Mouse (Mus musculus) megakaryocyte progenitor cell, adult 5-6 weeks (primary cell): ENCODE measurements at regions not wholly inside any gene's neighbourhood (a gene's known extent, or its start where the extent isn't known, plus 50 kb on each side); places are given as distances from the start of the nearest gene placed in this dataset.
"Not testable (repeated sequence)": the region's sequence is repeated elsewhere in the genome, so short reads cannot be mapped to it uniquely, and the experiment has no call there.

Experiments
- ATAC-seq: replicated peaks from 2 replicates; pipeline ENCODE4 v1.8.0; 2016; ENCODE audit warnings: mild to moderate bottlenecking, moderate TSS enrichment, inconsistent platforms; ENCODE audit not compliant: poor library complexity

DNA sequence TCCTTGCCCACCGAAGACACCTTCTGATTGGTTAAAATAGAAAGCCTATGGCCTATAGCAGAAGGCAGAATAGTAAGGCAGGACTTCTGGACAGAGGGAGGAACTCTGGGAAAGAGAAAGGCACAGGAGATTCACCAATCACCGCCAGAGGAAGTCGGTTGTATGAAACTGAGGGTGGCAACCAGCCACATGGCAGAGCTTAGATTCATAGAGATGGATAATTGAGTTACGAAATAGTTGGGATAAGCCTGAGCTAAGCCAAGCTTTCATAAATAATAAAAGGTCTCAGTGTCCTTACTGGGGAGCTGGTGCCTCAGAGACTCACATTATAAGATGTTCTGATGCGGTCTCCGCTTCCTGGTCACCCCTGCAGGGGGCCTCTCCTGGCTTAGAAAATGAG lies 98.7 kb upstream of the Stt3b start:
- ATAC-seq, result no peak

DNA sequence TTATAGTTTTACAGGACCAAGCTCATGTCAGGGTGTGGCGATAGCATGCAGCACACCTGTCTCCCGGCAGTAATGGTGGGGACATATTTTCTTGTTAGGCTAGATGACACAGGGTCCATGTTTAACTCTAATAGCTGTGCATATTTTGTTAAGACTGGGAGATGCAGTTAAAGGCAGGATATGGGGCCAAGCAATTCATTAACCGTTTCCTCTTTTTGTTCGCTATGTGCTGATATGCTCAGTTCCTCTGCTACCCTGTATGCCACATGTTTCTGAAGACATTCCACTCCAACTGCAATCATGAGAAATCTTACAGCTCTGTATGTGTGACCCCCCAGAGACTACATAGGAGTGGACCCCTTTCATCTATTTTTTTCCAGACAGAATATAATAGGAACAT lies 104.0 kb upstream of the Stt3b start:
- ATAC-seq, result peak; percentile 78

DNA sequence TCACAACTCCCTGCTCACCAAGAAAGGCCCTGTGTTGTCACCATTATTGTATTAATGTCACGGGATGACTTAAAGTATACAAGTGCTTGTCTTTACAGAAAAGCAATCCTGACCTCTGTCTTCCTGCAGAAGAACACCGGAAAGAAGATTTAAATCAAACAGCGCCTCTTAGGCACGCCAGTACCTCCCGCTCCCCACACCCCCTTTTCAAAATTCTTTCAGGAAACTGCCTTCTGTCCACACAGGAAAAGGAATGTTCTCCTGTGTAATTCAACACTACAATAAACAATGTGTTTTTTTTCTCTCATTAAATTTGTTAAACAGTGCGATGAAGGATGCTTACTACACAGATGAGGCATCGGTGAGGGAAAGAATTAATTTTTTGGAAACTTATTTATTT lies 112.6 kb upstream of the Stt3b start:
- ATAC-seq, result no peak

DNA sequence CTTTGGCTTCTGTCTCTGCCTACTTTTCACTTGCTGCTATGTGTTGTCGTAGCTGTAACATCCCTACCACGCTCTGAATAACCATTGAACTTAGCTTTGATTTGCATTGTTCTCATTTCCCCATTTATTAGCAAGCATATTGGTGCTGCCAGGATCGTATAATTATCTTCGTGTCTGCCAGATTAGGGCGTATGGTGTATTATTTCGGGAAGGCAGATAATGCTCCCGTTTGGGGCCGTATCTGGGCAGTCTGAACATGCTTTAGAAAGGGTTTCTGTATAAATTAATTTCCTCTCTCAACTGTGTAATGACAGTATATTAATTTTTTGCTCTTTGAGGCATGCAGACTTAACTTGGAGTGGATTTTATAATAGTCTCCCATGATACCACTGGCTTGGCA lies 116.5 kb upstream of the Stt3b start:
- ATAC-seq, result no peak

DNA sequence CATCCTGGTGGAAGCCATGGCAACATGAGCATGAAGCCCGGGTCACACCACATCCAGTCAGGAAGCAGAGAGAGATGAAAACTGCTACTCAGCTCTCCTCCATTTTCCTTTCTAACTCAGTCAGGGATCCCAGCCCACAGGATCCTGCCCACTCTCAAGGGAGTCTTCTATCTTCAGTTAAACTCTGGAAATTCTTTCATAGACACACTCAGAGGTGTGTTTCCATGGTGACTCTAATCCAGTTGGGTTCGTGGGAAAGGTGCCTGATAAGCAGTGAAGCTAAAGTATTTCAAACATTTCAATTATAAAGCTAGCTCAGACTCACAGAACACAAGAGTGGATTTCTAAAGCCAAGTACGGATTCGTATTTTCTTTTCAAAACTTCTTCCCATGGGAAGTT lies 120.0 kb upstream of the Stt3b start:
- ATAC-seq, result no peak

DNA sequence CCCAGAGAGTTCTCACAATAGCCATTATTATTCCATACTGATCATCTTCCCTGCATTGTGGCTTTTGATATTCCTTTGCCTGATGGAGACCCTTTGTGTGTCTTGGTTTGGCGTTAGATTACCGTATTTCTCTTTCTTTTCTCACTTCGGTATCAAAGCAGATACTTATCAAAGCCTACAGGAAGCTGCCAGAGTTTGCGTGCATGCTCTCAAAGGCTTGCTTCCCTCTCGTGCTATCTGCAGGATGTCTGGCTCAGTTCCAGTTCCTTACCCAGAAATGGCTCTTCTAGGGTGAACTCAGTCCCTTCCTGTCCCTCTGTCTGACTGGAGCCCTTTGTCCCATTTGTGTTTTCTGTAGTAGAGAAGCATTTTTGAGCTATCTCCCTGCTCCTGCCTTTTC lies 124.5 kb upstream of the Stt3b start:
- ATAC-seq, result peak; percentile 50

DNA sequence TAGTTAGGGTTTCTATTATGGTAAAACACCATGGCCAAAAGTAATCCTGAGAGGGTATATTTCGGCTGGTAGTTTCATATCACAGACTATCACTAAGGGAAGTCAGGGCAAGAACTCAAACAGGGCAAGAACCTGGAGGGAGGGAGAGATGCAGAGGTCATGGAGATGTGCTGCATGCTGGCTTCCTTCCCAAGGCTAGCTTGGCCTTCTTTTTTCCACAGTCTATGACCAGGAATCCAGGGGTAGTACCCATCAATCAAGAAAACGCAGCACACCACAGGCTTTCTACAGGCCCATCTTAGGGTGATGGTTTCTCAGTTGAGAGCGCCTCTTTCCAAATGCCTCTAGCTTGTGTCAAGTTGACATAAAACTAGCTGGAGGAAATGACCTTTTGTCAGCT lies 126.1 kb upstream of the Stt3b start:
- ATAC-seq, result no peak

DNA sequence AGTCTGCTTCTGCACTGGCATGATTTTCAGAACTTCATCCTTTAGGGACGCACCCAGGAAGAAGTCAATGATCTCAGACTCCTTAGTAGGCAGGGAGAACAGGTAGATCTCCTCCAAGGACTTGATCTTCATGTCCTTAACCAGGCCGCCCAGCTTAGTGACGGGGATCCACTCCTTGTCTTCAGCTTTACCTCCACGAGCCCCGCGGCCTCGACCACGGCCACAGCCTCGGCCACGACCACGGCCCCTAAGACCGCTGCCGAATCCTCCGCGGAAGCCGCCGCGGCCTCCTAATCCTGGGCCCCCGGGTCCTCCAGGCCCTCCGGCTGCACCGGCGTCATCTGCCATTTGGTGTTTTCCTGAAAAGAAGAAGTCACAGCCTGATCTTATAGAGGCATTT lies 128.0 kb upstream of the Stt3b start:
- not testable (repeated sequence) for ATAC-seq

DNA sequence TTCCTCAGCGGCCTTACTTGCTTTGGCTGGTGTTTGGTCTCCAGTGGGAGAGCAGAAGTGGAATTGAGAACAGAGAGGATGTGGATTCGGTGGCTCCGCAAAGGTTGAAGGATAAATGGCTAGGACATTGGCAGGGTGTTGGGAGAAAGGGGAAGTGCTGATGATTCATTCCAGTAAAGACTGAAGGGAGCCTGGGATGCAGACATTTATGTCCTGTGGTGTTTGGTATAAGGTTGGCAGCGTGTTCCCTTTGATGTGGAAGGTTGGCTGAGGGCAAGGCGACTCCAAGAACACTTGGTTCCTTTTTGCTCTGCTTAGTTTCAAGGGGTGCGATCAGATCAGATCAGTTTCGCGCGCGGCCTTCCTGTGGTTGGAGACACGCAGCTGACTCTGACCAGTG lies 136.5 kb upstream of the Stt3b start:
- ATAC-seq, result 0 out of 2 replicates have a peak, but pooled peaks have one; percentile 37

DNA sequence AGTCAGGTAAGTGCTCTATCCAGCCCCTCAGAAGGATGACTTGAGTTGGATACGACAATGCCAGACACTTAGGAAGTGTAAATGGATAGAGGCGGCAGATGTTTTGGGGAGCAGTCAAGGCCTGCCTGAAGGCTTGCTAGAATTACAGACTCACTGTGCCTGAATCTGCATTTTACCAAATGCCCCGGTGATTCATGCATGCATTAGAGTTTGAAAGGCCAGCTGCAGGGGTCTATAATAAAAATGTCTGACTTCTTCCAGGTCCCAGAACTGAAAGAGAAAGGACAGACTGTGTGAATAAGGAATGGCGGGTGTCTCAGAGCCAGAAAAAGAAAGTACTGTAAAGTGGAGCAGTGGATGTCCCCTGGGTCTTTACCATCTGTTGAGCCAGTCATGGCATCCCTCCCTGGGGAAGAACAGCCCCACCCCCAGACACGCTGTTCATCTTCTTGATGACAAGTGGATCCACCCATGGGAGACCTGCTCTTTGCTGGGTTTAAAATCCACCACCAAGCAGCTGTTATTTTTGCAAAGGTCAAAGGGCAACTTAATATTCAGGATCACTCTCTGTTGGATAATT lies 140.6 kb upstream of the Stt3b start:
- no peak for ATAC-seq

DNA sequence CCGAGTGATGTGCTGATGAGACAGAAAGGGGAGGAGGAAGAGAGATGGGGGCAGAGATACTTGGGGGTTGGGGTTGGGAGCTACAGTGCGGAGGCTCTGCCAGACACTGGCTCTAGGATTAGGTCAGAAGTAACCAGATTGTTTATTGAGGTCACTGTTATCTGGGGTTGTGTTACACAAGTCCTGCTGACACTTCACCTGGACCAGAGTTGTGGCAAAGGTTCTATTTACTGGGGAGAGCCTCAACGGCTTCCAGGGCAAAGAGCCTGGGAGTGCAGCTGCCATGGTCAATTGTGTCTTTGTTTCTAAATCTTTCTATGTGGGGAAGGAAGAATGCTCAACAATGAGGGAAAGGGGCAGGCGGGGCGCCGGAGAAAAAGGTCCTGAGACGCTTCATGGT lies 144.6 kb upstream of the Stt3b start:
- no peak for ATAC-seq

DNA sequence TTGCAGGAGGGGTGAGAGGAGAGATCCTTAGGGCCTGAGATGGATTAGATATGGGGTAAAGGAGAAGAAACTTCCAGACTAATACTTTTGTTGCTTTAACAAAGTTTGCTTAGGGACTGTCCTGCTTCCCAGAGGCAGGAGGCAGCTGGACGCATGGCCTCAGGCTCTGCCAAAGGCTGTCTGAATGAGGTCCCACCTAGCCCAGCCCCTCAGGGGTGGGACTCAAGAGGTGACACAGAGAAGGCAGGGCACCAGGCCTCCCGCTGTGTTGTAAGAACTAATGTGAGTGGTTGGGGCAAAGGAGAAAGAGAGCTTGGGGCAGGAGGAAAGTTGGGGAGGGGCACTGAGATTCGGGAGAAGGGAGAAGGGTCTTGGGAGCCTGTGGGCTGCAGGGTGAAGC lies 145.9 kb upstream of the Stt3b start:
- ATAC-seq, result no peak

DNA sequence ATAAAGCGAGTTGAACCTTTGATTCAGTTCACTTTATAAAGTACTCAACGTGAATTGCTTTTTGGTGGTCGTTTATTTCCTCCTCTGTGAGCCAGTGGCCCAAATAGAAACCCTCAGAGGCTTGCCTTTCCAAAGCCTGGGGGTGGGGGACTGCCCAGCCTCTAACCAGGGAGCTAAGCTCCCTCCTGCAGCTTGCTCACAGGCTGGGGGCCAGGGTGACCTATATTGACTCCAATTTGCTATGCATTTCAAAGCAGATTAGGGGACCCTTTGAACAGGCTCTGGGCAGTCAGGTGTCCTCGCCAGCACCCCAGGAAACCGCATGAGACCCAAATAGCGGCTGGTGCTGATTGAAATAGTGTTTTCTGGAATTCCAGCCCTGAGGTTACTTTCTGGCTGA lies 146.4 kb upstream of the Stt3b start:
- no peak for ATAC-seq

DNA sequence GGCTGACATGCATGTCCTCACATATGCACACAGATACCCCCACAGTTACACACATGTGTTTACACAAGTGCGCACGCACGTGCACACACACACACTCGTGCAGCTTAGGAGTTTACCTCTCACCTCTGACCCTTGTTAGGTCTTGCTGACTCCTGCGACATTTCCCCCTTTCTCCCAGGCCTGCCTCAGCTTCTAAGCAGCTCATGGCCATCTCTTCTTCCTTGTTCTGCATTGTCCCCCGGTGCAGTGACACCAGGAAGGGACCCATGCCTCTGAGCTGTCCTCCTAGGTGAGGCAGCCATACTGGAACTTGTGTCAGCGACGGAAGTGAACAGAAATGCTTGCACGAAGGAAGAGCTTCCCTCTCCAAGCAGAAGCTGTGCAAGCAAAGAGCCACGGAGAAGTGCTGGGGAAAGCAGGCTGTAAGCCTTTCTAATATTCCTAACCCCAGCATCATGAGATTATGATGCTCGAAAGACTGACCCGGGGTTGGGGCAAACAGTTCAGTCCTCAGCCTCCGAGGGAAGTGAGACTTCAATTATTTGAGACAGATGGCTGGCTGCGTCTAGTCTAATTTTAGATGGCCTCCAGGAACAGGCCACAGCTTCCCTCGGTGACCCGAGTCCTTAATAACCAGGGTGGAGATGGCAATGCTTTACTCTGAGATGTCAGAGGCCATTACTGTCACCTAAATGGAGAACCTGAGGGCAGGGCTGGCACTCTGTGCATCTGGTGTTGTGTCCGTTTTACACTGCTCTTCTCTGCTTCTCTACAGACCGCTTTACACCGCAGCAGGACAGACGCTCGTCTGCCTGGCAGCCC lies 147.9 kb upstream of the Stt3b start:
- peak; percentile 48 for ATAC-seq

DNA sequence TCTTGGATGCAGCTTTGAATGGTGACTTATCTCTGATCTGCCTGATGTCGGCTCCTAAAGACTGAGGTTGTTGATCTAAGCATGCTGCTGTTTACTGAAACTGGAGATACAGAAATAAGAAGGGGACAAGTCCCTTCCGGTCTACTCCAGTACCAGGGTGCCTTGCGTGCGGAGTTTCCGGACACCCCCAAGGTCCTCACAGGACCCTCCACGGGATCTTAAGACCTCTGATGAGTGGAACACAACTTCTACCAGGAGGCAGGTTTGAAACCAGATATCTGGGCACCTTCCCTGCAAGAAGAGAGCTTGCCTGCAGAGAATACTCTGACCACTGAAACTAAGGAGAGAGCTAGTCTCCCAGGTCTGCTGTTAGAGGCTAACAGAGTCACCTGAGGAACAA lies 148.9 kb upstream of the Stt3b start:
- not testable (repeated sequence) for ATAC-seq

DNA sequence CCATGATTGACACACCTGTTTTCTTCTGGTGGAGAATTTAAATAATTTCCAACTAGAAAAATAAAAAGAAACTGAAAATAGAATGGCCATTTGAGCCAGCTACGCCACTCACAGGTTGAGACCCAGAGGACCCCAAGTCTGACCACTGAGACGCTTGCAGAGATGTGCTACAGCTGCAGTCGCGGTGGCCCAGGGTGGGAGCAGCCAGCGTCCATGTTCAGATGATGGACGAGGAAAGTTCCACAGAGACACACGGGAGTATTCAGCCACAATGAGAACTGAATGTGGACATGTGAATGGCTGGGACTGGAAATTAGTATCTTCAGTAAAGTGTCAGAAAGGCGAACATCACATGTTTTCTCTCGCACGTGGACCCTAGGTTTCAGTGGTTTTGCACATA lies 155.1 kb upstream of the Stt3b start:
- no peak for ATAC-seq

DNA sequence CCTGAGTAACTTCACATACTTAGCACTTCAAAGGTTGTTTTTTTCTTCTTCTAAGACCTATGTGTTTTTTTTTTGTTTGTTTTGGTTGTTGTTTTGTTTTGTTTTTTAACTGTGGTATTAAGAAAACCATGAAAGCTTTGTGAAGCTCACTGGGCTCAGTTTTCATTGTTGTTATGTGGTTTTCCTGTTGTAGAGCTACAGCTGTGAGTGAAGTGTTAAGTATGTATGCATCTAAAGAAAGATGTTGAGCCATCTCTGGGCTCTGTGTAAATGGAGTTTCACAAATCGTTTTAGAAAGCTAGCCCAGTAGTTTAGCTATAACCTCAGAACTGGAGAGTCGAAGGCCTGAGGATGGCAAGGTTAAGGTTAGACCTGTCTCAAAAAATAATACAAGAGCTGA lies 158.4 kb upstream of the Stt3b start:
- ATAC-seq, result no peak

DNA sequence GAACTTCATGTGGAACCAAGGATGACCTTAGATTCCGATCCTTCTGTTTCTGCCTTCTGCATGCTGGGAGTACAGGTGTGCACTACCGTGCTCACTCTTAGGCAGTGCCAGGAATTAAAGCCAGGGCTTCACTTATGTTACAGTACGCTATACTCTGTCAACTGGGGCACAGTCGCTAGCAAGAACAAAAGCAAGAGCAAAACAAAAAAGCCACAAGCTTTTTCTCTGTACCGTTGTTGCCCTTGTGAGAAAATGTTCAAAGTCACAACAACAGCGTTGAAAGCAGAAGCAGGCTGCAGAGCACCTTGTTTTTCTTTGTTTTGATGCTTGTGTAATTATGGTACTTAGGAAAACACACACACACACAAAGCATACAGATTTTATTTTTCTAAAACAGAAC lies 161.4 kb upstream of the Stt3b start:
- no peak for ATAC-seq

DNA sequence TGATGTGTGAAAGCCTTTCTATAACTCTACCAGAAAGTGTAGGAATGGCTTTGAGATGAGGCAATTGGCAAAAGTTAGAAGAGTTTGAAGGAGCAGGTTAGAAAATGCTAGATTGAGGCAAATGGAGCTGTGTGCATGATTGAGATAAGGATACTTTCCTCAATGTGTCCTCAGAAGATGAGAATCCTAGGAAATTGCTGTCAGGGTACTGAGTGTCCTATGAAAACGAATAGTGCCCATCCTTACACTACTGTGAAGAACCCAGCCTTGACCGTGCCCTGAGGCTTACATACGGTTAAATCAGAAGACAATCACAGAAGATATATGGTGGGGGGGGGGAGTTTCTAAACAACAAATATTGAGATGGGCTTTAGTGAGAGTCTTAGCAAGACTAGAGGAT lies 162.8 kb upstream of the Stt3b start:
- no peak for ATAC-seq

DNA sequence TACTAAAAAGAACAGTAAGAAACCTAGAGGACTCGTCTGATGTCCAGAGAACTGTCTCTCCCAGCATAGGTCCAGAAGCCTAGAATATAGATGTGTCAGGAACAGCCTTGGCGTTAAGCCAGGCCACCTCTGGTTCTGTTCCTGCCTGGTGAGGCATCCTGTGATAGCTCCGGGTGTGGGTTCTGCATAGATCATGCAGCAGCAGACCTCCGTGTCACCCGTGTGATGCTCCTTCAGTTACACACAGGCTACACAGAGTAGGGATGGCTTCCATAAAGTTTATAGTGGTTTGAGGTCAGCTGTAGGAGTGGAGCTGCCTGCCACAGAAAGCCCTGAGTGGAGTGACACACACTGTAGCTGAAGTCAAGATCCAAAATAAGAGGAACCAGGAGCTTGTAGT lies 163.6 kb upstream of the Stt3b start:
- ATAC-seq, result no peak

DNA sequence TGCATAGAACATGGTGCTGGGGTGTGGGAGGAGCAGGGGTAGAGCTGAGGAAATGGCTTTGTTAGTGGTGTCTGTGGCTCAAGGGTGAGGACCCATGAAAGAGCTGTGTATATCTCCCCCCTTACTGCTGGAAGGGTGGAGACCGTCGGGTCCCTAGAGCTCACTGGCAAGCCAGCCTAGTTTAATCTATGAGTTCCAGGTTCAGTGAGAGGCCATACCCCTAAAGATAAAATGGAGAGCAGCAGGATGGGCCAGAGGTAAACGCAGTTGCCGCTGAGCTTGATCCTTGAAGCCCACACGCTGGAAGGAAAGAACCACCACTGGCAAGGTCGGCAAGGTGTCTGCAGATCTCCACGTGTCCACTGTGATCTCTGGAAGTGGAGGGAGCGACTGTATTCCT lies 164.1 kb upstream of the Stt3b start:
- ATAC-seq, result peak; percentile 58

DNA sequence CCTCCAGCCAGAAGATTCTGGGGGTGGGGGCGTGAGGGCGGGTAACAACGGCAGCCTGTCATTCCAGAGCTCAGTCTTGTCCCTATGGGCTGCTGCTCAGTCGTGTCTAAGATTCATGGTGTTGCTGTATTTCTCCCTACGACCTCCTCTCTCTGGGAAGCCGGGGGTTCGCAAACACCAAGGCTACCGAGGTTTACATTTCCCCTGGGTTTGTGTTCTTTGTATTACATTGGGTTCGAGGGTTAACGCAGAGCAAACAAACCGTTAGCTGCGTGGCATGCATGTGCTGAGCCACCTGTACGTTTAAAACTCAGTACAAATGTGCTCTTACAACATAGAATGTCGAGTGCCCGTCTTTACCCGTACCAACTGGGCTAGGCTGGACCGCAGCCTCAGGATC lies 166.0 kb upstream of the Stt3b start:
- no peak for ATAC-seq
